Mouse (Mus musculus) heart, postnatal 0 days (tissue): Measurements from ENCODE around the gene Scd1.

ENCODE experiments used
- CTCF ChIP-seq: IDR thresholded peaks from 2 replicates; pipeline ENCODE4 v1.5.1; 2016; ENCODE audit warnings: antibody characterized with exemption, control low read depth, low read depth
- EP300 ChIP-seq: IDR thresholded peaks from 2 replicates; pipeline ENCODE4 v1.6.1; 2016; ENCODE audit warnings: antibody characterized with exemption, low read depth

GRCm38 (mm10) chr19:44422051-44422631 lies 14.5 kb upstream of the Scd1 start:
- TF ChIP-seq CTCF (no peak), EP300 (no peak)
